Mouse (Mus musculus): ENCODE data around the gene Olfr131. TPM values are rescaled to one million over a fixed set of nuclear protein-coding genes. Genes with fewer than 3 reads are reported as not detected.

Olfr131 gene
- polyA plus RNA-seq (2015; fragmentation: Nextera tagmentation; extraction: Ambion mirVana) = not detected in 2 replicates

DNA sequence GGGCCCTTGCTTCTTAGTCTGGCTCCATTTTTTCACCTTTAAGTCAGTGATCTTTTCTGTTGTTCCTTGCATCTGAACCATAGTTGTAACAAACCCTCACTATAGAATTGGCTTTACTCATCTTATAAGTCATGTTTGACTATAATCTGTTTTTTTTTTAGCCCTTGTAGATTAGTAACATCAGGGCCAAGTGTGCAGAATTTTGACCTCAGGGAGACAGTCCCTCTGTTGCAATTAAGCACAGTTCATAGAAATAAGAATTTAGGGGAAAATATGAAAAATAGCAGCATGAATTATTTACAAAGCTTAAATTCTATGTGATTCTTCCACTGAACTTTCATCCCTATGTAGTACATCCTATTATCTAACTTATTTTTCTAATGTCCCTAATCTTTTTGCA is at the start of gene Olfr131:
Gene Olfr131 (minus strand): TSS at position 101 of the 400 bp plus-strand sequence.

DNA sequence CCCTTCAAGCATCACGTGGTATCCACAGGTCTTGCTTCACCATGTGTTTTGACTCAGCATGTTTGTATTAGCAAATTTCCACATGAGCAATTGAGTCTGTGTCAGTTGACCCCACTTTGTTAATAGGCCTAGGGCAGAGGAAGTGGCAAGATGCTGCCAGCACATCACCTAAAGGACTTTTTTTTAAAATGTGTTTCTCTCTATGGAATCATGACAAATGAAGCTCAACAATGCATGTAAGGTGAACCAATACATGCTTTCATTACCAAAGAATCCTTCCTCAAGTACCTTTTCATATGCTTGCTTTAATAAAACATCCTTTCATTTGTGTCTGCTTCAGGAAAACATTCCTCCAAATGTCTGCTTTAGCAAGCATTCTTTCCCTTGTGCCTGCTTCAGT is 45.9 kb upstream of the Olfr131 start, which contains the start of gene Olfr132:
Gene Olfr132 (minus strand): TSS at position 101 of the 400 bp plus-strand sequence.

DNA sequence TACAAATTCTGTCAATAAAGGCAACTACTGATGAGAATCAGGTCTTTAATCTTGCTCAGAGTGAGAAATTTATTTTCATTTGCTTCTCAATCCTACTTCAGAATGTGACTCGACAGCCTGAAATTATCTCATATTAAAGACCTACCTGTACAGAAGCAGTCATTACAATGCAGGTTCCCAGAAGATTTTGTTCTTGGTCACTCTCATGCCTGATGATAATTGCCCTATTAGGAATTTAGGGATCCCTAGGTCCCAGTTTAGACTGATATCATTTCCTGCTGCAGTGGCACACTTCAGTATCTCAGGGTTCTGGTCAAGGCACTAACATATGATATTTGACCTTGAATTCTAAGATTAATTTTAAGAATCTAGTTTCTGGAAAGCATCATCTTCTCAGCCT is 24.9 kb downstream of the Olfr131 start, which contains the start of gene Olfr130:
Gene Olfr130 (plus strand): TSS at position 301 of the 400 bp plus-strand sequence.

DNA sequence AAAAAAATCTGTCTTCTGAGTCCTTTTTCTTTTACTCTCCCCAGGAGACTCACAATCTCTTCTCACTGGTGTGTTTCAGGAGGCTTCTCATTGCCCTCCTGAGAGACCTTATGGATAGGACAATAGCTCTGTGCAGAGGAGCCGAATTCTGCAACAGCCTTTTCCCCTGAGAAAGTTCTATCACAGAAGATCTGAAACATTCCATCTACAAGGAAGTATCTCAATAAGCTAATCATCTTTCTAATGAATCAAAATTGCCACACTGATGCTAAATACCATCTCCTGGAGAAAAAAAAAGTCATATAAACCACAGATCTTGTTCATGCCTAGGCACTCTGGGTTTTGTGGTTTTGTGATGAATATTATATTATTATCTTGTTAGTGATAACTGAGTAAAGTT is 28.5 kb downstream of the Olfr131 start, which contains the start of gene Olfr129:
Gene Olfr129 (minus strand): TSS at position 101 of the 400 bp plus-strand sequence.

Other genes starting within 250 kb of the Olfr131 start
- gene Olfr126, start 241.2 kb downstream of the Olfr131 start, polyA plus RNA-seq (2015; fragmentation: Nextera tagmentation; extraction: Ambion mirVana) = not detected in 2 replicates
- not detected in 2 replicates for gene Olfr127, start 188.3 kb downstream of the Olfr131 start, polyA plus RNA-seq (2015; fragmentation: Nextera tagmentation; extraction: Ambion mirVana)
- gene Olfr128, start 168.1 kb downstream of the Olfr131 start, polyA plus RNA-seq (2015; fragmentation: Nextera tagmentation; extraction: Ambion mirVana) = not detected in 2 replicates
- not detected in 2 replicates for gene Olfr761, start 135.6 kb downstream of the Olfr131 start, polyA plus RNA-seq (2015; fragmentation: Nextera tagmentation; extraction: Ambion mirVana)
- gene Olfr129, start 28.6 kb downstream of the Olfr131 start, polyA plus RNA-seq (2015; fragmentation: Nextera tagmentation; extraction: Ambion mirVana) = not detected in 2 replicates
- gene Olfr130, start 24.8 kb downstream of the Olfr131 start, polyA plus RNA-seq (2015; fragmentation: Nextera tagmentation; extraction: Ambion mirVana) = not detected in 2 replicates
- not detected in 2 replicates for gene Olfr132, start 45.8 kb upstream of the Olfr131 start, polyA plus RNA-seq (2015; fragmentation: Nextera tagmentation; extraction: Ambion mirVana)
- not detected in 2 replicates for gene Olfr133, start 56.6 kb upstream of the Olfr131 start, polyA plus RNA-seq (2015; fragmentation: Nextera tagmentation; extraction: Ambion mirVana)
- gene Olfr134, start 82.7 kb upstream of the Olfr131 start, polyA plus RNA-seq (2015; fragmentation: Nextera tagmentation; extraction: Ambion mirVana) = not detected in 2 replicates
- gene Olfr135, start 115.6 kb upstream of the Olfr131 start, polyA plus RNA-seq (2015; fragmentation: Nextera tagmentation; extraction: Ambion mirVana) = not detected in 2 replicates
- gene Olfr138, start 172.3 kb upstream of the Olfr131 start, polyA plus RNA-seq (2015; fragmentation: Nextera tagmentation; extraction: Ambion mirVana) = not detected in 2 replicates
- not detected in 2 replicates for gene Olfr137, start 218.9 kb upstream of the Olfr131 start, polyA plus RNA-seq (2015; fragmentation: Nextera tagmentation; extraction: Ambion mirVana)
- not detected in 2 replicates for gene Olfr136, start 241.1 kb upstream of the Olfr131 start, polyA plus RNA-seq (2015; fragmentation: Nextera tagmentation; extraction: Ambion mirVana)

Measured in spleen, postnatal 0 days (tissue).